Comparison of ENCODE assay signal across 30 mouse cellular contexts in genomic region chr13:102755124-102755523, GRCm38 (mm10).
"Had no signal": no experiment of that assay in that cellular context is flagged by ENCODE, and none has a peak within 500 bp of the region (broad histone marks: within the 10 kb centered on the region; RNA-seq: fewer than 3 reads in every experiment).

No protein-coding gene starts in this region.

- H3K4me1 ChIP-seq: limb, embryonic 10.5 days; limb, embryonic 12.5 days; limb, embryonic 15.5 days; lung, embryonic 15.5 days; midbrain, embryonic 10.5 days; midbrain, embryonic 13.5 days; midbrain, embryonic 15.5 days; neural tube, embryonic 12.5 days had no signal

- H3K27me3 ChIP-seq: limb, embryonic 12.5 days; limb, embryonic 13.5 days; limb, embryonic 15.5 days; liver, embryonic 12.5 days; liver, embryonic 13.5 days; liver, embryonic 15.5 days; lung, embryonic 15.5 days; megakaryocyte, embryonic 14.5 days; midbrain, embryonic 12.5 days; midbrain, embryonic 13.5 days; midbrain, embryonic 15.5 days; neural tube, embryonic 12.5 days had no signal

- H3K9me3 ChIP-seq: limb, embryonic 10.5 days; limb, embryonic 12.5 days; limb, embryonic 13.5 days; limb, embryonic 15.5 days; liver, embryonic 12.5 days; liver, embryonic 13.5 days; liver, embryonic 15.5 days; lung, embryonic 15.5 days; megakaryocyte, embryonic 14.5 days; midbrain, embryonic 10.5 days; midbrain, embryonic 12.5 days; midbrain, embryonic 13.5 days; midbrain, embryonic 15.5 days; neural tube, embryonic 12.5 days had no signal

- H3K4me2 ChIP-seq: limb, embryonic 12.5 days; limb, embryonic 13.5 days; limb, embryonic 15.5 days; liver, embryonic 11.5 days; liver, embryonic 13.5 days; lung, embryonic 14.5 days; lung, embryonic 15.5 days; midbrain, embryonic 11.5 days; midbrain, embryonic 12.5 days; midbrain, embryonic 13.5 days; midbrain, embryonic 15.5 days; neural tube, embryonic 12.5 days had no signal

- H3K4me3 ChIP-seq: limb, embryonic 10.5 days; limb, embryonic 12.5 days; limb, embryonic 13.5 days; limb, embryonic 15.5 days; liver, embryonic 12.5 days; liver, embryonic 13.5 days; liver, embryonic 15.5 days; lung, embryonic 15.5 days; megakaryocyte, embryonic 14.5 days; midbrain, embryonic 10.5 days; midbrain, embryonic 12.5 days; midbrain, embryonic 13.5 days; midbrain, embryonic 15.5 days; myocyte; neural tube, embryonic 12.5 days had no signal

- H3K27ac ChIP-seq: limb, embryonic 10.5 days; limb, embryonic 12.5 days; limb, embryonic 13.5 days; limb, embryonic 15.5 days; liver, embryonic 14.5 days; liver, embryonic 15.5 days; lung, embryonic 15.5 days; macrophage; midbrain, embryonic 10.5 days; midbrain, embryonic 12.5 days; midbrain, embryonic 13.5 days; midbrain, embryonic 15.5 days; neural tube, embryonic 12.5 days had no signal

- H3K9ac ChIP-seq: limb, embryonic 12.5 days; limb, embryonic 13.5 days; limb, embryonic 15.5 days; liver, embryonic 12.5 days; liver, embryonic 13.5 days; liver, embryonic 14.5 days; liver, embryonic 15.5 days; liver, postnatal 0 days; lung, embryonic 14.5 days; lung, embryonic 15.5 days; midbrain, embryonic 12.5 days; midbrain, embryonic 13.5 days; midbrain, embryonic 15.5 days; neural tube, embryonic 12.5 days had no signal

- DNase-seq: left cerebral cortex, postnatal 4 days; liver; liver, embryonic 13.5 days; liver, postnatal 0 days; lung, adult 18-20 months; lung, adult 2 months; lung, embryonic 14.5 days; lung, postnatal 10 days; lung, postnatal 14 days; lung, postnatal 36 days; lung, postnatal 4 days; midbrain, embryonic 14.5 days had no signal
